Mouse (Mus musculus) monocyte, adult 5-6 weeks (primary cell): ENCODE results near the gene Foxp2. TPM values are rescaled to one million over a fixed set of nuclear protein-coding genes. Genes with fewer than 3 reads are reported as not detected.
A peak's percentile ranks its signal among the peaks of the same experiment; 100 is the strongest.

Experiments
- ATAC-seq: fragments of 153-309, 156-312 bp; replicated peaks from 2 replicates; pipeline ENCODE4 v1.8.0; 2017; ENCODE audit warnings: mild to moderate bottlenecking; ENCODE audit not compliant: low TSS enrichment, insufficient number of reproducible peaks, severe bottlenecking, poor library complexity, low FRiP score
- total RNA-seq: library from RNA; stranded (forward); fragments of 200-1000, 200-491, 200-594 nt; gene quantifications from 3 replicates; pipeline ENCODE4 v1.2.3, GENCODE M21; 2017

Foxp2 gene
- total RNA-seq, result 1.3 TPM in 1 of 3 replicates, not detected in the others

DNA sequence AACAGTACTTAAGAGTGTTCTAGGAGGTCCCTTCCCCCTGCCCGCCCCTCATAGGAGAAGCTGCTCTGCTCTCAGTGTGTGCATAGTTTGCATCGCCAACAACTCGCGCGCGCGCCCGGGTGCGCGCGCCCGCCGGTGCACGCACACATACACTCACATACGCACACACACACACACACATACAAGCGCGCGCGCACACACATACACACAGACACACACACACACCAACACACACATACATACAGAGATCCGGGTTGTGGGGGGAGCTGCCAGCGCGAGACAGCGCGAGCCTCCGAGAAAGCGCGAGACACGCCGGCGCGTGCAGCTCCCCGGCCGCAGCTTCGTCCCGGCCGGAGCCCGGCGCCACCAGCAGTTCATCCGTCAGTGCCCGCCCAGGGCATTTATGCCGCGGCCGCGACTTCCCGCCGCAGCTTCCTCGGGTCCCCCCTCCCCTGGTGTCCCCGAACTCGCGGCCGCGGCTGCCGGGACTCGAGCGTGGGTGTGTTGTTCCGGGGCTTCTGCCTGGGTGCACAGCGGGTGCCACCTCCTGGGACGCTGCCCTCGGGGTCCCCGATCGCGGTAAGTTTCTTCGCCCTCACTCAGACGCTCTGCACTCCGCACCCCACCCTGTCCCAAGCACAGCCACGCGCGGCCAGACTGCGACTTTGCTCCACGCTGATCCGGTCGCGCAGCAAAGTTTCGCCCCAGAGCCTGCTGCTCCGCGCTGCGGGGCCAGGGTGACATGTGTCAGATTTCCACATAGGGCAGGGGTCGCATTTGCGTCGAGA lies at the start of gene Foxp2:
Gene Foxp2 (plus strand): TSS at position 167 of the 788 bp plus-strand sequence.
- ATAC-seq, result no peak

DNA sequence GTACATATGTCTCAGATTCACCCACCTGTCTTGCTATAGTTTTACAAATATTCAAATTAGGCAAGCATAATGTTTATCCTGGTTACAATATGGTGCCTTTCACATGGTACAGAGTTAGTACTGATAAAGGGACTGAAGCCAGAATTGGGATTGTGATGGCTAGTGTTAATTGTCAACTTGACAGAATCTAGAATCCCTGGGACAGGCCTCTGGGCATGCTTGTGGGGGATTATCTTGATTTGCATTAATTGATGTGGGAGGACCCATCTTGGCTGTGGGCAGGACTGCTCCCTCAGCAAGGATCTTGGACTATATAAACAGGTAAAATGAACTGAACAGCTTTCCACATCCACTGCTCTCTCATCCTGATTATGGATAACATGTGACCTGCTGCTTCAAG lies 15.9 kb upstream of the Foxp2 start:
- ATAC-seq, result no peak

DNA sequence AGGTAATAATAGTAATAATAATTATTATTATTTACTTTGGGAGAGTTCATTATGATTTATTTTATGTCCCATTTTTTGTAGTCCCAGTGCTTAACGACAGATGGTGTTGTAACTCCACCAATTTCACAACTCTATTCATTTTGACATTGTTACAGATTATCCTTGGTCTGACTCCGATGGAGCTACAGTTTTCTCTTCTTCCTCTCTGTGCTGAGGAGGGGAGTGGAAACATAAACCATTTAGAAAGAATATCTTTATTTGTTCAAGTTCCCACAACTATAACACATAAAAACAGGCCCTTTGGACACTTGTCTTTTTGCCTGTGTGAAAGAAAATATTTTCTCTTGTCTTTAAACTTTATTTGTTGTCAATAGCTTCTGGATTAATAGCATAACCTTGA lies 4.1 kb upstream of the Foxp2 start:
- no peak for ATAC-seq

DNA sequence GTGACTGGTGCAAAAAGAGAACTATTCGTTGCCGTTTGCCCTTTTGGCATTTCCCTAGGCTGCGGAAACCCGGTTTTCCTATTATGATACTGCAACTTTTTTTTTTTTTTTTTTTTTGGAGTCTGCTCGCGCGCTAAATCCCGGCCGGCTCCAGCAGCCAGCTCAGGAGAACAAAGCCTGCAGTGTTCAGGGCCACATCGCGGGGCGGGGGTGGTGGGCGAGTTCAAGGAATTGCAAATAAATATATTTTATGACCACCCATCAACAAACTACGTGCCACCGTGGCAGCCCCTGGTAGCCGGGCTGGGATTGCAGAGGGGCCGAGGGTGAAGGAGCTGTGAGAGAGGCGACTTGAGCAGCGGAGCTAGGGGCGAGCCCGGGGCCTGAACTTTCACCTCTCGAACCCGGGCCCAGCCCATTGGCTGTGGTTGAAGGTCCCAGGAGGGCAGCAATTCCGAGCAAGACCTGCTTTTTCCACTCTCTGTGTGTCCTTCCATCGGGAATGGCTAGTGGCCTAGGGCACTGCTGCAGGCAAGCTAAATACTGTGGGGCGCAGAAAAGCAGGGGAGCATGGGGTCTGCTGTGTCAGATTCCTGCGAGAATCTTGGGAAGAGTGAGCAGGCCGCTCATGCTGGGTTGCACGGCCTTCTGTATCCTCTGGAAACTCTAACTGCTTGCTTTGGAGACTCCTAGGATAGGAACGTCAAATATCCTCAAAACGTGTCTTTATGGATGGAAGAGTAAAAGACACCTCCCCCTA lies 2.9 kb upstream of the Foxp2 start:
- no peak for ATAC-seq

DNA sequence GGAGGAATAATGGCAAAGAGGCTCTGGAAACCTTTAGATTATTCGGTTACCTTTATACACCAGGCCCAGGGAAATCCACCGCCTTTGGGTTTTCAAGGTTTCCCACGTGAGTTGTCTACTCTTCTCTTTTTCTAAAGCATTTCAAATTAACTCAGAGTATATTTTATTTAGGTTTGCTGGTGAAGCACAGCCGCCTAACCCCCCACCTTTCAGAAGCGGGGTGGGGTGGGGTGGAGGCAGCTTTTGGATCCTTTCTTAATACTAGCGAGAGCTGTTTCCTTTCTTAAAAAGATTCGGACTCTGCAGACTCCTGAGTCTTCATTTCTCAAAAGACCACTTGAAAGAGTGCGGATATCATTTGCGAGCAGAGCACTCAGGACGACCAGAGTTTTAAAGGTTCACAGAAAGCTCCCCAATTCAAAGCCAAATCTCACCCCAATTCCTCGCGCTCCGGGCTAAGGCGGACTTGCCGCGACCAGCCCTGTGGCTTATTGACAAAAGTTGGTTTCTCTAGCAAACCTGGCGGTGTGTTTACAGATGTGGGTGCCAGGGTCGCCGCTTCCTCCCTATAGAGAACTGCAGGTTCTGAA lies 2.0 kb upstream of the Foxp2 start:
- ATAC-seq, result no peak

DNA sequence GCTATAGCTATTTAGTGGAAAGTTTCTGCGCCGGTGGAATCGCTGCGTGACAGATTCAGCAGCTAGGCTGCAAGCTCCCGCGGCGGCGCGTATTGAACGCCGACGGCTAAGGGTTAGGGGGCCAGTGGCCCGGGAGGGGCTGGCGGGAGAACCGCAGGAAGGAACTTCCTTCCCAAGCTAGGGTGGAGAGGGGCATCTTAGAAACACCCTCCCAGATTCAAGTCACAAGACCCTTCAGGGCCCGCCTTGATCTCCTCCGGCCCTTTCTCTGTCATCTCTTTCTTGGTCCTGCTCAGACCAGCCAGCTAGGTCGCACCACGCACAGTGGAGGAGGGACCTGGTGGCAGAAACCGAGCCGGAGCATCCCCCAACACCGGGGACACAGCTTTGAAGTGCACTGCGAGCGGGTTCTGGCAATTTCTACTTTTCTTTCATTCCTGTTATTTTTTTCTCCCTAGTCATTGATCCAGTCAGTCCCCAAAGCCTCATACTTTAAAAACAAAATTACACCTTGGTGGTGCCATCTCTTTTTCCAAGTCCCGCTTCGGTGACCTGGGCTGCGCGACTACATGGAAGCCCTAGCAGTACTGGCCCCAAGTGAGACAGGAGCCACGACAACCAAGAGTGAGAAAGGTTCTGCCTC lies 1.1 kb upstream of the Foxp2 start:
- ATAC-seq, result no peak

DNA sequence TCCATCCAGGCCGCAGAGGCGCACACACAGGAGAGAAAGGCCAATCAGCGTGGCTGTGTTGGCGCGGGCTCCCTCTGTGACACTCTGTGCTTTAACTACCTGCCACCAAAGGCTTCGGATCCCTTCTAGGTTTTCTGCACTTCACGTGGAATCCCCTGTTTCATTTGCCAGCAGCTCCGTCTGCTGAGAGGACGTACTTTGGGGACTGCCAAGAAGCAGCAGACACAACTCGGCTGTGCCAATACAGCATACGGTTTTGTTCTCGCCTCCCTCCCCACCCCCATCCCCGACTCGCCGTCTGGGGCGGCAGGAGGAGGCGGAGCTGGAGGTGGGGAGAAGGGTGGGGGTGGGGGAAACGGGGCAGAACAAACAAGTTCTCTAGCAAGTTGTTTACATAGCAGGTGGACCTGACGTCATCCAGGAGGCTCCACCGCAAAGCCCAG lies 549 bp upstream of the Foxp2 start:
- peak; percentile 13; the same call in 1 of the 2 replicates for ATAC-seq

DNA sequence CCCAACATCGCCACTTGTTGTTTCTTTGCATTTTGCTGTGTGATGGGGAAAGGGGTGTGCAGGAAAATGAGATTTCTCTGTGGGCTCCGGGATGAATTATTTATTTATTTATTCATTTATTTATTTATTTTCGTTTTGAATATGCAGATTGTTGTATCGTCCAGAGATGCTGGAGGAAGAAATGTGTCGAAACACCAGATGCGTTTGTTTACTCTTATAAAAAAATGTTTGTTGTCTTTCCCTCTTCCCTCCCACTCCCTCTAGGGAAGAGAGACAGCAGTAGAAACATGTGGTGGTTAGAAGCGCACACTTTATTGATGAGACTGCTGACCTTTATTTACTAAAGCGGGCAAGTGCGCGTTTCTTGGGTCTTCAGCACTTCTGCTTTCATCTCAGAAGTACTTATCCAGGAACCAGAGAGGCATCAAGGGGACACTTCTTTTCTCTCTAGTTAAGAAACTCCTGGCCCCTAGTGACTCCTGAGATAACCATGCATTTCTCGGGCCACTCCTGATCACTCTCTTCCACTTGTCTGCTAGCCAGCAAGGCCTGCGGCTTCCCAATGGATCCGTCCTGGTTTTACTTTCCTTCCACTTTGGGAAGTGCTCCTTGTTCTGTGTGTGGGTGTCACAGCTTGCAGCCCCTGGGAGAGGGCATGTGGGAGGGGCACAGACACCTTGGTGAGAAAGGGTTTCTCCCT lies 972 bp downstream of the Foxp2 start:
- ATAC-seq, result no peak

DNA sequence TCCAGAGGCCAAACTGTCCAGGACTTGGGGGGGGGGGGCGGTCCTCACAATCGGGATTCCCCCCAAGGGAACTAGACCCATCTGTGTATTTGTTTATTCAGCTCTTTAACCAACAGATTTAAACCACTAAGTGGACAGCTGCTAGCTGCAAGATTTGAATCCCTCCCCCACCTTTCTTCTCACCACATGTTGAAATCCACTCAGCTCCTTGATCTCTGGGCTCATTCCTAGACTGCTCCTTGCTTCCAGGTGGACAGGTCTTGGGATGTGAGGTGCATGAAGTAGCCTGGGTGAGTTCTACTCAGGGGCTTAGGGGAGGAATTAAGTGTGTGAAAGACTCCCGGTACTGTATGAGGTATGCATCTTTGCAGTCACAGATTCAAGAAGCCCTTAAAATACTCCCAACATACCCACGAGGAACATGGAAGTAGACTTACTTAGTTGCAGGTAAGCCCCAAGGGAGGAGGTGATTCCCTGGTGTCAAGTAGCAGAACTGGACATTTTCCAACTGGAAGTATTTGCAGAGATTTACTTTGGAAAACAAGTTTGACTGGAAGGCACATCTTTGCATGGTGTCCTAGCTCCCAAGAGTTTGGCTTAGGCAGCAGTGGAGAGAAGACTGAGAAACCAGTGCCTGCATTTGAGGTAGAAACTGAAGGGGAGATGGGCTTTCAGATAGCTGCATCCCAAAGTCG lies 2.3 kb downstream of the Foxp2 start:
- ATAC-seq, result no peak

DNA sequence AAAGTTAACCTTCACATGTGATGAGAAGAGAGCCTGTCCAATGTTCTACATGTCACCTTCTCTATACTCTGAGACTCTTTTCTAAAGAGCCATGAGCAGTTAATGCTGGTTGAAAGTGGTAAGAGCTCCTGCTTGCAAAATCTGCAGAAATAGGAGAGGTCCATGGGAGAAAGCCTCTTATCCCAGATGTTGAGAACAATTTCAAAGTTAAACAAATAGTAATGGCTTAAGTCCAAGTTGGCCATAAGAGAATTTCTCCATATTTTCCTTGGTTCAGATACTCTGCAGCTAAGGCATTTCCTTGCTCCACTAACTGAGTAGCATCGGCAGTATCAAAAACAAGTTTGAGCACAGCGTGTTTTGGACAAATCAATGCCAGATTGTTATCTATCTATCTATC lies 13.9 kb downstream of the Foxp2 start:
- no peak for ATAC-seq

DNA sequence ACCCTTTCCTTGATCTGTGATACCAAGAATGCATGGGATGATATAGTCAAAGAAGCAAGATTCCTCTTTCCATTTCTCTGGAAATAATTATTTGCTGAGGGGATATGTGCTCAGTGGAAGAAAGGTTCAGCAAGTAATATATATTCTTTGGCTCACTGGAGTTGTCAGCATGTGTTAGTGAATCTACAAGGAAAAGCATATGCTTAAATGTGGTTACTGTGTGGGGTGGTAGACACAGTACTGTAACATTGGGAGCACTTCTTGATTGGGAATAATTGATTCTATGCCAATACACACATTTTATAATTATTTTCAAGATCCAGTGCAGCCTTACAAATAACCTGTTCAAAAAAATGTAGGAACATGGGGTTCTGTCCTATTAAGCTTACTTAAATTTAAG lies 21.6 kb downstream of the Foxp2 start:
- ATAC-seq, result no peak

DNA sequence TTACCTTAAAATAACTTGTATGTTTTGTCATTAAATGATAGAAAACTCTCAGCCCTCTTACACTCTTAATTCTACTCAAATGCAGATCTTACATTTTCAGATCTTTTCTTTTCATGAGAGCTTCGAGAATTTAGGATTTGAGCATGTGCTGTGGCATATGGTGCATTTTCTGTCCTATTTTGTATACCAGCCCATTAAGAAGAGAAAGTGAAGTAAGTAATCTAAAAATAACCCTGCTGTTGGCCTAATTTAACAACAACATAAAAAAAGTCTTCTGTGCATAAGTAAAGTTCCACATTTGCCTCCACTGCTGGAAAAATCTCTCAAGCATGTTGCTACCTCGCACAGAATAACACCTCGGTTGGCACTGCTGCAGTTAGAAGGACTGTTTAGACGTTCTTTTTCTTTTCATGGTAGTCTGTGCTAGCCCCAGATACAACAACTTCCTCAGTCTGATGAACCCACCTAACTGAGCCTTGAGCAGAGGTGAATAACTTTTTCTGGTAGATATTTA lies 23.9 kb downstream of the Foxp2 start:
- ATAC-seq, result no peak

DNA sequence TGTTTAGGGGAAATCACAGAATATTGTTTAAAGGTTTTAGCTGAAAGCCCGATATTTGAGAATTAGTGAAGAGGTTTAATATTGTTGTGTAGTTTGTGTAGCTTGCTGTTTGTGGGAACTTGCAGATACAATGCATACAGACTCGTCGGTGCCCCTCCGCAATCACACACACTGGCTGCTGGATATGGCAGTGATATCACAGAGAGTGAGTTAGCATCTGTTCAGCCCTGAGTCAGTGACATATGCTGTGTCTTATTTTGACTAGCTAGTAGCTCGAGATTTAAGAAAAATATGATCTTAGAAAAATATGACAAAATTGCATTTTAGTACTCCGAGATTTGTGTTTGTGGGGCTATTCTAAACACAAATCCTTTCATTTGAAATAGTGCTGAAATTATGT lies 49.9 kb downstream of the Foxp2 start:
- ATAC-seq, result no peak

DNA sequence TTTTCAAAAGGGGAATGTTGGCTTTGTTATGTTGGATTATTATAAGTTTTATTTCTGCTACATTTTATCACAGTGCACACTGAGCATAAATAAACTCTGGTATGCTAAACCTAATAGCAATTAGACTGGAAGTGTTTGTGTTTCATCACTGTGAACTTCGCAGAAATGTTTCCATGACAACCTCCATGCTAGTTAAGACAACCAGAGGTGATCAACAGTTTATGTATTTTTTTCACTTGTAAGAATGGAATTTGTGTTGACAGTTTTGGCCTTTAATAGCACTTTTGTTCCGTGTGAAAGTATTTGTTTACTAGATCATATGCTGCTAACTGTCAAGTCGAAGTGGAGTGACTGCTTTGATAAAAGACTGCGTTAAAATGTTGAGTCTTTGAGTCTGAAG lies 51.6 kb downstream of the Foxp2 start:
- ATAC-seq, result no peak

DNA sequence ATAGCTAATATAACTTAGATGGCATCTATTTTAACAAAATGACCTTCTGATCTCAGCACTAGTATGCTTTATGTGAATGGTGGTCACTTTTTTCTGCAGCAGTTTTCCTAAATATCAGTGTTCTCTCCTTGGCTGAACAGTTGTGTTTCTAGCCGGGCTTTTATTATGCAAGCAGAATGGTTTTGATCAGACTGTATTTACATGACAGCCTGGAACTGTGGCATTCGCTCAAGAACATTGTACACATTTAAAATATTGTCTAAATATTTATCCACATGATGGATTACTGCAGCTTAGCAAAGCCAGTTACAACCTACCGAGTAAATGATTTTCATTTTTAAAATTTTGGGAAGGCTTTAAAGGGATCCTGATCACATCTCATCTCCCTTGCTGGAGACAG lies 75.9 kb downstream of the Foxp2 start:
- ATAC-seq, result no peak

DNA sequence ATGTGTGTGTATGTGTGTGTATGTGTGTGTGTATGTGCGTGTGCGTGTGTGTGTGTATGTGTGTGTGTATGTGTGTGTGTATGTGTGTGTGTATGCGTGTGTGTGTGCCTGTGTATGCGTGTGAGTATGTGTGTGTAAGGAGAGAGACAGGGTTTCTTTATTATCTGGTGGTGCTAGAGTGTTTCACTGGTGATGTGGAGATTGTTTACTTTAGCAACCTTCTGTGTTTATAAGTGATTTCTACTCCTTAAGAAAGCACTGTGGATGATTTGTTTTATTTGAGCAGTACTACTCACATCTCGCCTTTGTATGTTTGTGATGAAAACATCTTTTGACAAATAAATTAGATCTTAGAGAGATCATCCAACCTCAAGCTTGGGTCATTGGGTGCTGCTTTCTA lies 77.1 kb downstream of the Foxp2 start:
- ATAC-seq, result no peak

DNA sequence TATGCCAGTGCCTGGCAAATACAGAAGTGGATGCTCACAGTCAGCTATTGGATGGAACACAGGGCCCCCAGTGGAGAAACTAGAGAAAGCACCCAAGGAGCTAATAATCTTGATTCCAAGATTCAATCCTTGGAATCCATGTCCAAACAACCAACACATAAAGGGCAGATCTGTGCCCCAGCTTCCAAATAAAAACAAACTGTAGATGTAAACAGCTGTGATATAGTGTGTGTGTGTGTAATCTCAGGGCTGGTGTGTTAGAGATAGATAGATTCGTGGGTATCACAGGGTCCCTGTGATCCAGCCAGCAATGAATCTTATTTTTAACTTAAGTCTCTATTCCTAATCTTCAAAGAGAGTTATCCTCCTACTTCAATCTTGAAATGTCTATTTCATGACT lies 107.0 kb downstream of the Foxp2 start:
- no peak for ATAC-seq

DNA sequence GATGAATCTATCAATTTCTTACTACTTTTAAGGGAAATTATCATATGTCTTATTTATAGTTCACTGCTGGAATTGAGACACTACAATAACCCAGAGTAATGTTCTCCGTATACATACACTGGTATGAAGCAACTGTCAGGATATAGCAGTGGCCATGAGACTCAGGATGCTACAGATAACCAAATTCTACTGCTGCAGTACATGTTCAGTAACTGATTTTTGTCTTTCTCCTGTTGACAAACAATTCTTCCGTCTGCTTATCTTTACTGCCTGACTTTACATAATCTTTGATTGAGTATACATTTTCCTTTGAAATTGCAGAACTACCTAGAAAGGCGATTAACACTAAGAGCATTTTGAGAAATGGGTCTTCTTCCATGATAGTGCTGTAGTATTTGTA lies 127.3 kb downstream of the Foxp2 start:
- no peak for ATAC-seq
